Mouse (Mus musculus) liver, postnatal 0 days (tissue): ENCODE results near the gene Tifab.

ENCODE experiments used
- CTCF ChIP-seq: sonication (generic); IDR thresholded peaks from 2 replicates; pipeline ENCODE4 v1.5.1; 2016; ENCODE audit warnings: antibody characterized with exemption, low read depth
- EP300 ChIP-seq: IDR thresholded peaks from 2 replicates; pipeline ENCODE4 v1.6.1; 2016; ENCODE audit warnings: antibody characterized with exemption, low read depth, mild to moderate bottlenecking

DNA sequence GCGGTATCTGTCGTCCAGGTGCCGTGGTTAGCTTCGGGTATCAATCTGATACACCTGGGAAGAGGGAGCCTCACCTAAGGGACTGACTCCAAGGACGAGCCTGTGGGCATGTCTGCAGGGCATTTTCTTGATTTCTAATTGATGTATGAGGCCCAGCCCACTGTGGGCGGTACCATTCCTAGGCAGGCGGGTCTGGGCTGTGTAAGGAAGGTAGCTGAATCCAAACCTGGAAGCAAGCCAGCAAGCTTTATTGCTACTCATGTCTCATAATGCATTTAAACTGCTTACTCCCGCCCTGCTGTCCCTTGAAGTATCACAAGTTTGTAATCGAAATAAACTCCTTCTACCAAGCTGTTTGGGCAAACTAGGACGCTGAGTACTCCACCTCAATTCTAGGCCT is 53.1 kb downstream of the Tifab start:
- TF ChIP-seq CTCF: no peak
- TF ChIP-seq EP300: no peak
